Mouse (Mus musculus): ENCODE measurements at regions not wholly inside any gene's neighbourhood (a gene's known extent, or its start where the extent isn't known, plus 50 kb on each side); places are given as distances from the start of the nearest gene placed in this dataset.

GRCm38 (mm10) chr12:104590291-104590690 lies 117.2 kb upstream of the Gsc start:
- no peak for TF ChIP-seq CTCF (IDR thresholded peaks at IDR 0.05)
- no peak for TF ChIP-seq EP300 (IDR thresholded peaks at IDR 0.05)

All from lung, postnatal 0 days (tissue).